Mouse (Mus musculus): ENCODE data around the gene Smtn. TPM values are rescaled to one million over a fixed set of nuclear protein-coding genes. Genes with fewer than 3 reads are reported as not detected.

Smtn gene
- polyA plus RNA-seq (2015; fragmentation: Nextera tagmentation; extraction: Ambion mirVana) = 26.7 and 30.4 TPM in 2 replicates

DNA sequence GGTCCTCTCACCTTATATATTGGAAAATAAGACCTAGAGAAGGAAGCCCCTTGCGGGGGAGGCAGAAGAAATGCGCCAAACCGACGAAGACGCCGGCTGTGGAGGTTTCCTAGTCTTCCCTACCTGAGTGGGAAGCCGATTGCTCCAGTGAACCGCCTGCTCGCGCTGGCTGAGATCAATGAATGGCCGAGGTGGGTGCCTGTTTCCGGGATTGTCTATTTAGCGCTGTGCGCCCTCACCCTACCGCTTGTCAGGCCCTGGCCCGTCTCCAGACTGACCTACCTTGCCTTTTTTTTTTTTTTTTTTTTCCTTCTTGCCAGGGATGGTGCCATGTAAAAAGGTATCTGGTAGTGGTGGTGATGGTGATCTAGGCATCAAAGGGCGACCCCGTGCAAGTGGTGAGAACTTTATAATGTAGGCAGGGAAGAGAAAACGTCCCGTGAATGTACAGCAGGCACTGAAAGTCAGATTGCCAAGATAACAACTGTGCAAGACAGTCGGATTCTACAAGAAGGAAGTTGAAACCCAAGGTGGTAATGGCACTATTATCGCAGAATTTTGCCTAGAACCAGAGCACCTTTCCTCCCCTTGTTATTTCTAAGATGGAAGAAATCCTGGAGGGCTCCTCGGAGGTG is at the start of gene Smtn:
TSS of gene Smtn (minus strand) at position 162 of the 635 bp plus-strand sequence.

DNA sequence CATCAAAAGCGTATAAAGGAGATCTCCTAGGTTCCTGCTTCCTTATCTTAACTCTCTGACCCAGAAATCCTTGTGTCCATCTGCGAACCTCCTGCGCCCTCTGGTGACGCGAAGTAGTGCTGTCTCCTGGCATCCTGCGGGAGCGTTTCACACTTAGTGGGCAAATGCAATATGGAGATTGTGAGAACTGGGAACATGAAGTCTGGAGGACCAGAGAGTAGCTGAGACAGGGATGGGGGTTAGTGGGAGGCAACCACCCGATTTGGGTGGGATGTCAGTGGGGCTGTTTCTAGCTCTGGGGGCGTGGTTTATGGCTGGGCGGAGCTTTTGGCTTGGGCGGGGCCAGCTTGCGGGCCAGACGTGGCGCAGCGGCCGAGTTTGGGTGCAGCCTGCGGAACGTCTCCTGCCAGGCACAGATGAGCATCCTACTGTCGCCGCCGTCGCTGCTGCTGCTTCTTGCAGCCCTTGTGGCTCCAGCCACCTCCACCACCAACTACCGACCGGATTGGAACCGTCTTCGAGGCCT is 25.8 kb downstream of the Smtn start, which contains the start of gene Selenom:
TSS of gene Selenom (plus strand) at position 156 of the 526 bp plus-strand sequence.

GRCm38 (mm10) chr11:3487952-3488570 is 52.4 kb downstream of the Smtn start, which contains the start of gene Pla2g3:
Pla2g3 (plus strand) TSS chr11:3488284.

Other genes with a start within 250 kb of the Smtn start
- gene Pik3ip1, start 210.2 kb downstream of the Smtn start, polyA plus RNA-seq (2015; fragmentation: Nextera tagmentation; extraction: Ambion mirVana) = 40.0 and 53.4 TPM in 2 replicates
- 25.5 and 33.7 TPM in 2 replicates for gene Limk2, start 131.4 kb downstream of the Smtn start, polyA plus RNA-seq (2015; fragmentation: Nextera tagmentation; extraction: Ambion mirVana)
- gene Rnf185, start 88.2 kb downstream of the Smtn start, polyA plus RNA-seq (2015; fragmentation: Nextera tagmentation; extraction: Ambion mirVana) = 21.0 and 29.7 TPM in 2 replicates
- gene Pla2g3, start 52.3 kb downstream of the Smtn start, polyA plus RNA-seq (2015; fragmentation: Nextera tagmentation; extraction: Ambion mirVana) = 0.15 and 0.82 TPM in 2 replicates
- gene Inpp5j, start 35.8 kb downstream of the Smtn start, polyA plus RNA-seq (2015; fragmentation: Nextera tagmentation; extraction: Ambion mirVana) = 0.61 and 1.6 TPM in 2 replicates
- 132 and 246 TPM in 2 replicates for gene Selenom, start 25.9 kb downstream of the Smtn start, polyA plus RNA-seq (2015; fragmentation: Nextera tagmentation; extraction: Ambion mirVana)
- 10.3 and 14.6 TPM in 2 replicates for gene Morc2a, start 108.6 kb upstream of the Smtn start, polyA plus RNA-seq (2015; fragmentation: Nextera tagmentation; extraction: Ambion mirVana)

All from adrenal gland, postnatal 0 days (tissue).